Mouse (Mus musculus): ENCODE data around the gene Nkpd1. TPM values are rescaled to one million over a fixed set of nuclear protein-coding genes. Genes with fewer than 3 reads are reported as not detected.
A peak's percentile ranks its signal among the peaks of the same experiment; 100 is the strongest.

Gene Nkpd1
- total RNA-seq, 2 experiments from 2014 or later = 0.17 TPM; not detected in 1

DNA sequence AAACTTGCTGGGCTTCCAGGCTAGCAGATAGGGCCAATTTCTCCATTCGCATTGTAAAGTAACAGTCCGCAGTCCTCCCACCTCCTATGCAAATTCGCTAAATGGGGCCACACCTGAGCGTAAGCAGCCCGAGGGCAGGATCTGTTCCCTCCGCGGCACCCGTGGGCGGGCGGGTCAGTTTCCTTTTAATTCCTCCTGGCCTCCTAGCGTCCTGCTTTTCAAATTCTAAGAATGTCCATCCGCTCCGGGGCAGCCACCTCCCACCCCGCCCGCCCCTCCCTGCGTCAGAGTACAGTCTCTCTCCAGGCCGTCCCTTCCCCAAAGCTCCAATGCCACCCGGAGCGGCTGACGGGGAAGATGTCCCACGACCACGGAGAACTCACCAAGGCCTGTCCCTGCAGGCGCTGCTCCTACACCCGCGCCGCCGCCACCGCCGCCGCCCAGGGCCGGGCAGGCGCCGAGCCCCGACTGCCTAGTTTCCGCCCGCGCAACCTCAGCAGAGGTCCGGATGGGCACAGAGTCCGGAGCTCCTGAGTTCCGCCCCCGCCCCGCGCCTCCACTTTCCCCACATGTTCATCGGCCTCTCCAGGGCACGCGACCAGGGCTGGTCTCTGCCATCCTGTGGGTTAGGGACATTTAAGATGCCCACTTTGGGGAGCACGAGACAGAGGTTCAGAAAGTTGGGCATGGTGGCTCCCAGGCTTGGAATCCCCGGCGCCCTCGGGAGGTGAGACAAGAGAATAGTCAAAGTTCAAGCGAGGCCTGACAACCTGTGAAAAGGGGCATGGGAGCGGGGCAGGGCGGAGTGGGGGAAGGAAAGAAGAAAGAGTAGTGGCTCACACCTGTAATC, 55.5 kb downstream of the Nkpd1 start:
- peak; percentile 85 for DNase-seq (ENCODE audit: low spot score in 2 of 2)

DNA sequence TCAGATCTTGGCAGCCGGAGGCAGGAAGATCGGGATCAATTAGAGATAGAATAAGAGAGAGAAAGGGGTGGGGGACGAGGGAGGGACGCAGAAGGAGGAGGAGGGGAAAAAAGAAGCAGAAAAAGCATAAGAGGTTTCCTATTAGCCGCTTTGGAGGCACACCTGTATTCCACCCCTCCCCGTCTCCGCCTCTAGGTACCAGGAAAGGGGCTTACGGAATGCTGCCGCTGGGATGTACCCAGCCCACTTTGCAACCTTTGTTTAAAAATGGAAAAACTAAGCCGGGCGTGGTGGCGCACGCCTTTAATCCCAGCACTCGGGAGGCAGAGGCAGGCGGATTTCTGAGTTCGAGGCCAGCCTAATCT, 56.1 kb downstream of the Nkpd1 start:
- DNase-seq (ENCODE audit: low spot score in 2 of 2) = no peak

Other genes starting within 250 kb of the Nkpd1 start
- gene Vasp, start 246.0 kb upstream of the Nkpd1 start, total RNA-seq (2021) = 10 to 100 TPM; 42.9 to 56.4 TPM
- gene Ppm1n, start 237.8 kb upstream of the Nkpd1 start, total RNA-seq (2021) = not detected
- 1 to 10 TPM; 5.0 to 8.6 TPM for gene Rtn2, start 235.2 kb upstream of the Nkpd1 start, total RNA-seq (2021)
- gene Fosb, start 207.8 kb upstream of the Nkpd1 start, total RNA-seq (2021) = 10 to 100 TPM; 15.9 to 23.2 TPM
- 10 to 100 TPM; 31.2 to 41.0 TPM for gene Ercc1, start 173.1 kb upstream of the Nkpd1 start, total RNA-seq (2021)
- gene Cd3eap, start 158.4 kb upstream of the Nkpd1 start, total RNA-seq (2021) = 10 to 100 TPM; 13.3 to 13.7 TPM
- gene Ppp1r13l, start 158.1 kb upstream of the Nkpd1 start, total RNA-seq (2021) = 1 to 10 TPM; 5.9 to 6.7 TPM
- 10 to 100 TPM; 27.1 to 30.9 TPM for gene Ercc2, start 135.8 kb upstream of the Nkpd1 start, total RNA-seq (2021)
- gene Klc3, start 113.7 kb upstream of the Nkpd1 start, total RNA-seq (2021) = 1 to 10 TPM; 1.3 to 3.7 TPM
- gene Ckm, start 113.1 kb upstream of the Nkpd1 start, total RNA-seq (2021) = 10 to 100 TPM in 1 of 2 experiments, not detected in 1; 14.7 TPM
- gene Mark4, start 59.0 kb upstream of the Nkpd1 start, total RNA-seq (2021) = 10 to 100 TPM; 35.9 to 54.0 TPM
- gene Exoc3l2, start 54.5 kb upstream of the Nkpd1 start, total RNA-seq (2021) = 10 to 100 TPM; 31.7 to 36.8 TPM
- 10 to 100 TPM in 1 of 2 experiments, 1 to 10 TPM in 1; 8.4 to 10.0 TPM for gene Bloc1s3, start 9.5 kb upstream of the Nkpd1 start, total RNA-seq (2021)
- 10 to 100 TPM; 70.0 to 92.4 TPM for gene Trappc6a, start 9.4 kb upstream of the Nkpd1 start, total RNA-seq (2021)
- gene Ppp1r37, start 45.2 kb downstream of the Nkpd1 start, total RNA-seq (2021) = 10 to 100 TPM; 72.8 to 73.6 TPM
- gene Zfp296, start 59.4 kb downstream of the Nkpd1 start, total RNA-seq (2021) = 1 to 10 TPM in 1 of 2 experiments, under 1 TPM in 1; 0.46 to 1.2 TPM
- gene Gemin7, start 59.8 kb downstream of the Nkpd1 start, total RNA-seq (2021) = 10 to 100 TPM; 66.7 to 85.1 TPM
- gene Clasrp, start 86.6 kb downstream of the Nkpd1 start, total RNA-seq (2021) = 10 to 100 TPM; 36.5 to 36.9 TPM
- 10 to 100 TPM; 31.9 TPM for gene Relb, start 111.6 kb downstream of the Nkpd1 start, total RNA-seq (2021)
- gene Clptm1, start 147.2 kb downstream of the Nkpd1 start, total RNA-seq (2021) = 100 to 1,000 TPM; 136 to 157 TPM
- 1 to 10 TPM; 1.1 to 2.1 TPM for gene Apoc2, start 160.1 kb downstream of the Nkpd1 start, total RNA-seq (2021)
- under 1 TPM in 1 of 2 experiments, not detected in 1; 0.50 TPM for gene Gm44805, start 163.6 kb downstream of the Nkpd1 start, total RNA-seq (2021)
- 100 to 1,000 TPM in 1 of 2 experiments, 10 to 100 TPM in 1; 31.6 to 112 TPM for gene Apoc4, start 163.6 kb downstream of the Nkpd1 start, total RNA-seq (2021)
- gene Apoc1, start 174.8 kb downstream of the Nkpd1 start, total RNA-seq (2021) = 100 to 1,000 TPM; 156 to 789 TPM
- gene Apoe, start 181.3 kb downstream of the Nkpd1 start, total RNA-seq (2021) = 1,000 to 10,000 TPM; 1,225 to 1,306 TPM
- gene Tomm40, start 197.6 kb downstream of the Nkpd1 start, total RNA-seq (2021) = 100 to 1,000 TPM; 123 to 126 TPM
- gene Nectin2, start 232.6 kb downstream of the Nkpd1 start, total RNA-seq (2021) = 100 to 1,000 TPM in 1 of 2 experiments, 10 to 100 TPM in 1; 76.9 to 105 TPM